Mouse (Mus musculus) ES-Bruce4 (cell line): Measurements from ENCODE around the gene Fbxl12.

Experiments used
- CTCF ChIP-seq: IDR thresholded peaks from one replicate; pipeline ENCODE4 v1.8.1; 2011; ENCODE audit warnings: low read depth, low read length
- EP300 ChIP-seq: IDR thresholded peaks from 2 replicates; pipeline ENCODE4 v1.6.1; 2011; ENCODE audit warnings: low read depth, low read length; ENCODE audit not compliant: insufficient read depth
- POLR2A ChIP-seq: IDR thresholded peaks from one replicate; pipeline ENCODE4 v1.8.1; 2011; ENCODE audit warnings: low read length; ENCODE audit not compliant: insufficient read depth

DNA sequence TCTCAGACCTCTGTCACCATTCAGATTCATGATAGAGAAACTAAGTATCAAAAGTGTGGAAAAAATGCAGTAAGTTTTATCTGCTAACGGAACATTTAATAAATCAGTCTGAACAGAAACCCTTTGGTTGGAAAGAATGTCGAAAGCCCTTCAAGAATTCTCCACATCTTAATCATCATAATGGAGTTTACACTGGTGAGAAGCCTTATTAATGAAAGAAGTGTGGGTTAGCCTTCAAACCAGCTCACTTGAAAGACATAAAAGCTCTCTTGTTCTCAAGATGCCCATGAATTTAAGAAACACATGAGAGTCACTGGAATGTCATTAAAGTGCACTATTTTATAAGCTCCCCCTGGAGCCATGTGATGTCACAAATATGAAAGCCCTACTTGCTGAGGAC is 27.9 kb downstream of the Fbxl12 start:
- TF ChIP-seq POLR2A: no peak
- no peak for TF ChIP-seq EP300
- TF ChIP-seq CTCF: no peak
